Comparison of ENCODE assay signal across 12 mouse cellular contexts in genomic region chr7:125499927-125500868, GRCm38 (mm10). TPM values are rescaled to one million over a fixed set of nuclear protein-coding genes. Genes with fewer than 3 reads are reported as not detected.
DNase-seq lines count a peak whose midpoint lies in the region; ATAC-seq and TF ChIP-seq lines count a peak whose summit lies in the region.
"Had no signal": no experiment of that assay in that cellular context is flagged by ENCODE, and none has a peak within 500 bp of the region (broad histone marks: within the 10 kb centered on the region; RNA-seq: fewer than 3 reads in every experiment).

No protein-coding gene starts in this region.

- H3K36me3 ChIP-seq in liver, embryonic 13.5 days = no peaks in the 10 kb centered on the region
- H3K36me3 ChIP-seq in forebrain, embryonic 11.5 days (ENCODE audit: control insufficient read depth, insufficient read depth, low read length) = no peaks in the 10 kb centered on the region
- H3K36me3 ChIP-seq: forebrain, embryonic 15.5 days; midbrain, embryonic 15.5 days had no signal

- peaks cover 35% of the 10 kb centered on the region for H3K4me1 ChIP-seq in liver, embryonic 13.5 days (replicated peaks)
- no peaks in the 10 kb centered on the region for H3K4me1 ChIP-seq in forebrain, embryonic 11.5 days (replicated peaks; ENCODE audit: control insufficient read depth, insufficient read depth, low read length)
- H3K4me1 ChIP-seq: forebrain, embryonic 15.5 days; midbrain, embryonic 15.5 days had no signal

- TF ChIP-seq CTCF in gastrocnemius, adult 2 months (IDR thresholded peaks at IDR 0.05) = no peak

- intact Hi-C loops in gastrocnemius, adult 2 months (cut with DNase I) = no loop called here

- no peak overlapping the region for H3K4me2 ChIP-seq in liver, embryonic 13.5 days
- H3K4me2 ChIP-seq in forebrain, embryonic 11.5 days (ENCODE audit: low read depth, low read length, severe bottlenecking) = no peak overlapping the region
- H3K4me2 ChIP-seq: forebrain, embryonic 15.5 days; midbrain, embryonic 15.5 days had no signal

- WGBS in liver, embryonic 13.5 days (ENCODE audit: insufficient replicate concordance) = 48% methylated on average over 13 of the region's 13 CpGs
- 88% methylated on average over 13 of the region's 13 CpGs for WGBS in forebrain, embryonic 11.5 days

- peak; percentile 85 for ATAC-seq in liver, embryonic 13.5 days (ENCODE audit: low read depth)
- no peak for ATAC-seq in forebrain, embryonic 11.5 days (replicated peaks; ENCODE audit: low FRiP score)
- ATAC-seq: activated CD4-positive, CD25-positive, alpha-beta regulatory T cell, adult 4 months; forebrain, embryonic 15.5 days; midbrain, embryonic 15.5 days had no signal

- 0 out of 2 replicates have a peak overlapping the region, but pooled peaks have one; percentile 33 for H3K9ac ChIP-seq in liver, embryonic 13.5 days
- H3K9ac ChIP-seq in forebrain, embryonic 11.5 days (ENCODE audit: low read length) = no peak overlapping the region
- H3K9ac ChIP-seq: forebrain, embryonic 15.5 days; midbrain, embryonic 15.5 days had no signal

- no peaks in the 10 kb centered on the region for H3K27me3 ChIP-seq in liver, embryonic 13.5 days
- no peaks in the 10 kb centered on the region for H3K27me3 ChIP-seq in forebrain, embryonic 11.5 days (ENCODE audit: control insufficient read depth, insufficient read depth, low read length)
- H3K27me3 ChIP-seq: forebrain, embryonic 15.5 days; midbrain, embryonic 15.5 days had no signal

- no peaks in the 10 kb centered on the region for H3K9me3 ChIP-seq in liver, embryonic 13.5 days (replicated peaks)
- H3K9me3 ChIP-seq in forebrain, embryonic 11.5 days (ENCODE audit: control insufficient read depth, low read length) = no peaks in the 10 kb centered on the region
- H3K9me3 ChIP-seq: forebrain, embryonic 15.5 days; midbrain, embryonic 15.5 days had no signal

- peak overlapping the region; percentile 0; the same call in 1 of the 2 replicates for H3K27ac ChIP-seq in gastrocnemius, adult 2 months
- H3K27ac ChIP-seq in liver, embryonic 13.5 days = no peak overlapping the region
- no peak overlapping the region for H3K27ac ChIP-seq in forebrain, embryonic 11.5 days (ENCODE audit: low read depth, low read length)
- H3K27ac ChIP-seq: forebrain, embryonic 15.5 days; midbrain, embryonic 15.5 days had no signal

- H3K4me3 ChIP-seq in gastrocnemius, adult 2 months = no peak overlapping the region
- H3K4me3 ChIP-seq in liver, embryonic 13.5 days (replicated peaks) = no peak overlapping the region
- no peak overlapping the region for H3K4me3 ChIP-seq in forebrain, embryonic 11.5 days (ENCODE audit: low read depth, low read length)
- H3K4me3 ChIP-seq: forebrain, embryonic 15.5 days; midbrain, embryonic 15.5 days had no signal

- peak; percentile 33 for DNase-seq in gastrocnemius, adult 2 months
- DNase-seq in gastrocnemius, postnatal 10 days = no peak
- peak; percentile 65 to 68 for DNase-seq in right cerebral cortex, adult 2 months (ENCODE audit: low spot score in 2 of 2)
- DNase-seq in right cerebral cortex, postnatal 4 days = no peak
- no peak for DNase-seq in liver, embryonic 13.5 days
- no peak for DNase-seq in kidney, adult 9 months
- DNase-seq in forebrain, embryonic 11.5 days (ENCODE audit: low spot score) = no peak
- no peak for DNase-seq in cerebellum, adult 18-20 months
- DNase-seq: thymus, adult 18-20 months had no signal

RNA-seq across cellular contexts. Expression of gene Nsmce1, which starts 8.8 kb away (rescaled TPM):
- 10 to 100 TPM in 1 of 2 experiments, 1 to 10 TPM in 1; 10.0 to 12.0 TPM for total RNA-seq in gastrocnemius, adult 2 months (2021)
- 10 to 100 TPM; 19.4 to 20.3 TPM for total RNA-seq in gastrocnemius, postnatal 10 days (2021)
- 97.4 and 102 TPM in 2 replicates for polyA plus RNA-seq in liver, embryonic 13.5 days (2015; fragmentation: Nextera tagmentation; extraction: Ambion mirVana)
- 115 and 116 TPM in 2 replicates for polyA plus RNA-seq in forebrain, embryonic 11.5 days (2014; fragmentation: Nextera tagmentation; extraction: Ambion mirVana)

RNA-seq across cellular contexts. Expression of gene Il4ra, which starts 51.7 kb away (rescaled TPM):
- 1 to 10 TPM; 5.1 to 6.5 TPM for total RNA-seq in gastrocnemius, adult 2 months (2021)
- total RNA-seq in gastrocnemius, postnatal 10 days (2021) = 10 to 100 TPM in 1 of 2 experiments, 1 to 10 TPM in 1; 9.4 to 11.8 TPM
- 2.9 and 3.1 TPM in 2 replicates for polyA plus RNA-seq in liver, embryonic 13.5 days (2015; fragmentation: Nextera tagmentation; extraction: Ambion mirVana)
- polyA plus RNA-seq in forebrain, embryonic 11.5 days (2014; fragmentation: Nextera tagmentation; extraction: Ambion mirVana) = 2.9 and 4.1 TPM in 2 replicates

RNA-seq across cellular contexts. Expression of gene Kdm8, which starts 55.7 kb away (rescaled TPM):
- 1 to 10 TPM; 7.1 to 7.5 TPM for total RNA-seq in gastrocnemius, adult 2 months (2021)
- total RNA-seq in gastrocnemius, postnatal 10 days (2021) = 1 to 10 TPM; 3.8 to 4.0 TPM
- polyA plus RNA-seq in liver, embryonic 13.5 days (2015; fragmentation: Nextera tagmentation; extraction: Ambion mirVana) = 8.6 and 9.1 TPM in 2 replicates
- polyA plus RNA-seq in forebrain, embryonic 11.5 days (2014; fragmentation: Nextera tagmentation; extraction: Ambion mirVana) = 11.4 and 12.9 TPM in 2 replicates

Comparison
In these comparisons a context has a peak if more than half of its experiments do, and no peak if none do; other contexts are left out.
1. DNase-seq: peak in gastrocnemius, adult 2 months (single experiment) and right cerebral cortex, adult 2 months (2 of 2); none in gastrocnemius, postnatal 10 days (single experiment), right cerebral cortex, postnatal 4 days (single experiment), liver, embryonic 13.5 days (single experiment), kidney, adult 9 months (single experiment), forebrain, embryonic 11.5 days (single experiment) and cerebellum, adult 18-20 months (0 of 2).